Mouse (Mus musculus) hindbrain, embryonic 11.5 days (tissue): ENCODE measurements at regions not wholly inside any gene's neighbourhood (a gene's known extent, or its start where the extent isn't known, plus 50 kb on each side); places are given as distances from the start of the nearest gene placed in this dataset.

Experiments
- ATAC-seq: fragments of 200-750 bp; cut with Nextera tagmentation; 2 replicates; pipeline ENCODE4 v1.8.0; 2017; ENCODE audit warnings: mild to moderate bottlenecking, moderate TSS enrichment, moderate library complexity; ENCODE audit not compliant: low FRiP score
- DNase-seq: peaks from one replicate; pipeline ENCODE4 v3.0.0-alpha.2; 2015; ENCODE audit warnings: low spot score
- H3K27ac ChIP-seq: fragments of 300-500 bp; sonication (generic); 2 replicates; pipeline ENCODE4 v1.5.1; 2014; ENCODE audit warnings: mild to moderate bottlenecking, low read depth, low read length
- H3K27me3 ChIP-seq: fragments of 300-500 bp; sonication (generic); 2 replicates; pipeline ENCODE4 v1.6.1; 2014; ENCODE audit warnings: mild to moderate bottlenecking, low read length, moderate library complexity, mixed read lengths; ENCODE audit not compliant: control insufficient read depth, insufficient read depth
- H3K36me3 ChIP-seq: fragments of 300-500 bp; sonication (generic); 2 replicates; pipeline ENCODE4 v1.6.1; 2014; ENCODE audit warnings: mild to moderate bottlenecking, low read length, moderate library complexity, mixed read lengths; ENCODE audit not compliant: control insufficient read depth, insufficient read depth
- H3K4me1 ChIP-seq: fragments of 300-500 bp; sonication (generic); replicated peaks from 2 replicates; pipeline ENCODE4 v1.6.1; 2014; ENCODE audit warnings: low read length, mixed read lengths; ENCODE audit not compliant: control insufficient read depth, insufficient read depth
- H3K4me2 ChIP-seq: fragments of 300-500 bp; sonication (generic); replicated peaks from 2 replicates; pipeline ENCODE4 v1.6.1; 2014; ENCODE audit warnings: mild to moderate bottlenecking, low read depth, low read length
- H3K4me3 ChIP-seq: fragments of 300-500 bp; sonication (generic); 2 replicates; pipeline ENCODE4 v1.5.1; 2014; ENCODE audit warnings: low read depth, low read length
- H3K9ac ChIP-seq: fragments of 300-500 bp; sonication (generic); 2 replicates; pipeline ENCODE4 v1.6.1; 2014; ENCODE audit warnings: low read depth, low read length
- H3K9me3 ChIP-seq: fragments of 300-500 bp; sonication (generic); 2 replicates; pipeline ENCODE4 v1.6.1; 2016; ENCODE audit warnings: low read length; ENCODE audit not compliant: control insufficient read depth
- WGBS: fragments of 180-500 bp; shearing (Covaris S2); extraction: QIAGEN DNeasy Blood & Tissue Kit; methylation state at CpG from one replicate; pipeline ENCODE4 v1.1.7; 2014; 5-methylcytosine and 5-hydroxymethylcytosine counted together

GRCm38 (mm10) chr11:117048911-117049310, 66.1 kb upstream of the Sec14l1 start:
- no peak for ATAC-seq
- Histone ChIP-seq H3K36me3 (no peaks in the 10 kb centered on the region), H3K27me3 (no peaks in the 10 kb centered on the region), H3K9me3 (no peaks in the 10 kb centered on the region), H3K9ac (no peak overlapping the region), H3K27ac (no peak overlapping the region), H3K4me2 (no peak overlapping the region), H3K4me3 (no peak overlapping the region), H3K4me1 (no peaks in the 10 kb centered on the region)
- DNase-seq = no peak
- WGBS = 77% methylated on average over 3 of the region's 3 CpGs

- Histone ChIP-seq H3K4me2 (no peak overlapping the region), H3K27ac (no peak overlapping the region), H3K36me3 (no peaks in the 10 kb centered on the region), H3K4me3 (no peak overlapping the region), H3K9me3 (no peaks in the 10 kb centered on the region), H3K27me3 (no peaks in the 10 kb centered on the region), H3K4me1 (no peaks in the 10 kb centered on the region), H3K9ac (no peak overlapping the region)
- DNase-seq (no peak), ATAC-seq (no peak)
- 89% methylated on average over 7 of the region's 7 CpGs for WGBS
Measured at GRCm38 (mm10) chr11:117050788-117051187, 64.2 kb upstream of the Sec14l1 start.

- H3K4me2 ChIP-seq = no peak overlapping the region
- WGBS = 11% methylated on average over 9 of the region's 9 CpGs
- no peak overlapping the region for H3K27ac ChIP-seq
- no peaks in the 10 kb centered on the region for H3K9me3 ChIP-seq
- no peaks in the 10 kb centered on the region for H3K36me3 ChIP-seq
- ATAC-seq (peak; percentile 36; the same call in 1 of the 2 replicates), DNase-seq (peak; percentile 91)
- H3K4me1 ChIP-seq = peaks cover 2% of the 10 kb centered on the region; the same call in 1 of the 2 replicates
- no peak overlapping the region for H3K9ac ChIP-seq
- no peak overlapping the region for H3K4me3 ChIP-seq
- H3K27me3 ChIP-seq = peaks cover 2% of the 10 kb centered on the region; the same call in 1 of the 2 replicates
Measured at GRCm38 (mm10) chr11:117056958-117057357, 58.0 kb upstream of the Sec14l1 start.

- ATAC-seq (no peak), DNase-seq (peak; percentile 77)
- Histone ChIP-seq H3K4me1 (peaks cover 2% of the 10 kb centered on the region; the same call in 1 of the 2 replicates), H3K9me3 (no peaks in the 10 kb centered on the region), H3K4me3 (no peak overlapping the region), H3K9ac (no peak overlapping the region), H3K4me2 (no peak overlapping the region), H3K27me3 (peaks cover 2% of the 10 kb centered on the region; the same call in 1 of the 2 replicates), H3K27ac (no peak overlapping the region), H3K36me3 (no peaks in the 10 kb centered on the region)
- WGBS = 38% methylated on average over 7 of the region's 7 CpGs
Measured at GRCm38 (mm10) chr11:117057451-117057850, 57.5 kb upstream of the Sec14l1 start.

- no peaks in the 10 kb centered on the region for H3K36me3 ChIP-seq
- no peak overlapping the region for H3K4me2 ChIP-seq
- H3K27ac ChIP-seq = 0 out of 2 replicates have a peak overlapping the region, but pooled peaks have one; percentile 73
- peaks cover 2% of the 10 kb centered on the region; the same call in 1 of the 2 replicates for H3K27me3 ChIP-seq
- H3K4me3 ChIP-seq = no peak overlapping the region
- peaks cover 5% of the 10 kb centered on the region; the same call in 1 of the 2 replicates for H3K4me1 ChIP-seq
- no peaks in the 10 kb centered on the region for H3K9me3 ChIP-seq
- no peak overlapping the region for H3K9ac ChIP-seq
- WGBS = 79% methylated on average over 8 of the region's 8 CpGs
- ATAC-seq = no peak
- DNase-seq = no peak
Measured at GRCm38 (mm10) chr11:117059120-117059519, 55.8 kb upstream of the Sec14l1 start.

- Histone ChIP-seq H3K9me3 (no peaks in the 10 kb centered on the region), H3K36me3 (no peaks in the 10 kb centered on the region), H3K4me2 (peak overlapping the region; percentile 3; the same call in 1 of the 2 replicates), H3K4me1 (peaks cover 5% of the 10 kb centered on the region; the same call in 1 of the 2 replicates), H3K4me3 (no peak overlapping the region), H3K27me3 (peaks cover 2% of the 10 kb centered on the region; the same call in 1 of the 2 replicates), H3K27ac (peak overlapping the region; percentile 73), H3K9ac (peak overlapping the region; percentile 8; the same call in 1 of the 2 replicates)
- ATAC-seq (0 out of 2 replicates have a peak, but pooled peaks have one; percentile 3), DNase-seq (peak; percentile 51)
- 6% methylated on average over 19 of the region's 19 CpGs for WGBS
Measured at GRCm38 (mm10) chr11:117059981-117060705, 54.8 kb upstream of the Sec14l1 start.

- H3K9ac ChIP-seq = no peak overlapping the region
- peak overlapping the region; percentile 73 for H3K27ac ChIP-seq
- 31% methylated on average over 7 of the region's 9 CpGs for WGBS
- no peaks in the 10 kb centered on the region for H3K36me3 ChIP-seq
- H3K4me1 ChIP-seq = peaks cover 5% of the 10 kb centered on the region; the same call in 1 of the 2 replicates
- no peaks in the 10 kb centered on the region for H3K9me3 ChIP-seq
- H3K27me3 ChIP-seq = peaks cover 2% of the 10 kb centered on the region; the same call in 1 of the 2 replicates
- no peak overlapping the region for H3K4me3 ChIP-seq
- DNase-seq (no peak), ATAC-seq (peak; percentile 26; the same call in 1 of the 2 replicates)
- H3K4me2 ChIP-seq = peak overlapping the region; percentile 3; the same call in 1 of the 2 replicates
Measured at GRCm38 (mm10) chr11:117060706-117061337, 54.1 kb upstream of the Sec14l1 start.

GRCm38 (mm10) chr11:117062772-117063499, 52.0 kb upstream of the Sec14l1 start:
- no peak for DNase-seq
- WGBS = 36% methylated on average over 14 of the region's 14 CpGs
- peak overlapping the region; percentile 17 for H3K27ac ChIP-seq
- peaks cover 2% of the 10 kb centered on the region; the same call in 1 of the 2 replicates for H3K27me3 ChIP-seq
- H3K9me3 ChIP-seq = no peaks in the 10 kb centered on the region
- no peaks in the 10 kb centered on the region for H3K36me3 ChIP-seq
- no peak overlapping the region for H3K9ac ChIP-seq
- peaks cover 5% of the 10 kb centered on the region; the same call in 1 of the 2 replicates for H3K4me1 ChIP-seq
- no peak overlapping the region for H3K4me2 ChIP-seq
- ATAC-seq = peak; percentile 60; the same call in 1 of the 2 replicates
- H3K4me3 ChIP-seq = no peak overlapping the region
